Mouse (Mus musculus) hematopoietic stem cell, adult 5-6 weeks (primary cell): Measurements from ENCODE around the gene Rrm2. TPM values are rescaled to one million over a fixed set of nuclear protein-coding genes. Genes with fewer than 3 reads are reported as not detected.
"Not testable (repeated sequence)": the region's sequence is repeated elsewhere in the genome, so short reads cannot be mapped to it uniquely, and the experiment has no call there.

Experiments
- ATAC-seq, 2 experiments: fragments of 125-278 bp in 1 of 2; replicated peaks in 1 of 2; 2 replicates each; pipeline ENCODE4 v1.8.0; 2016 to 2017; ENCODE audit warnings: inconsistent platforms in 2 of 2, mild to moderate bottlenecking in 2 of 2, moderate number of reproducible peaks in 2 of 2, low read depth in 1 of 2, moderate TSS enrichment in 1 of 2; ENCODE audit not compliant: low FRiP score in 2 of 2, poor library complexity in 2 of 2, severe bottlenecking in 2 of 2, insufficient read depth in 1 of 2, low TSS enrichment in 1 of 2
- total RNA-seq: library from RNA; stranded (forward); fragments of 172-1452, 232-1000 nt; gene quantifications from 2 replicates; pipeline ENCODE4 v1.2.3, GENCODE M21; 2017

Rrm2 gene
- total RNA-seq, 1 experiment from 2014 or later, result 69.3 TPM

DNA sequence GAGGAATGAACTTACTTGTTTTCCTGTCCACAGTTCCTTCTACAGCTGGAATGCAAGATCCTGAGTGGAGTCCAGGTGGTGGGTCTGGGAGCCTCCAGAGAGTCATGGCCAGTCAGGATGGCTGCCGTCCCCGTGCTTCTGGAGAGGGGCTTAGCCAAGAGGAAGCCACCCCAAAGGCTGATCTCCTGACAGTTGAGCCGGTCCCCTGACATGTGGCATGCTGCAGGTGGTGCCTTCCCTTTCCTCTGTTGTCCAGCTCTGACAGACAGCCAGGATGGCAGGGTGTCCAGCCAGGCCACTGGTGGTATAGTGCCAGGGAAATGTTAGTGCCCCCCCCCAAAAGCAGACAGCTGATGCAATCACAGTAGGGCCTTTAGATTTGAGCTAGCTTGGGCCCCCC is 9.5 kb upstream of the Rrm2 start:
- no peak for ATAC-seq

GRCm38 (mm10) chr12:24699578-24699977 is 8.5 kb upstream of the Rrm2 start:
- no peak for ATAC-seq

GRCm38 (mm10) chr12:24701621-24702020 is 6.4 kb upstream of the Rrm2 start:
- not testable (repeated sequence) for ATAC-seq

DNA sequence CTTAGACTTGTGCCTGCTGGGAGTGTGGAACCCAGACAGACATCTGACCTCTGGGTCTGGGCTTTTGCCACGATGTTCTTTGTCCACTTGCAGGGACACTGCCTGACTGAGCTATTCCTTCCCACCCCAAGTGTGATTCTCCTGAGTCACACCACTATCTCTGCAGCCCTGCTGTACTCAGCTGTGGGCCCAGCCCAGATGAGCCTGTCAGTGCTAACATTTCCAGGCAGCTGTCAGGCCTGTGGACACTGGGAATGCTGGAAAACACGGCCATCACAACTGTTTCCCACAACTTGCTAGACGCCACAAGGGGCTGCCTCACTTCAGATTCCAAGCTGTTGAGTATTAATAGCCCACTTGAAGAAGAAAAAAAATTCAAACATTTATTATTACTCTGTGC is 5.0 kb upstream of the Rrm2 start:
- ATAC-seq, result no peak

DNA sequence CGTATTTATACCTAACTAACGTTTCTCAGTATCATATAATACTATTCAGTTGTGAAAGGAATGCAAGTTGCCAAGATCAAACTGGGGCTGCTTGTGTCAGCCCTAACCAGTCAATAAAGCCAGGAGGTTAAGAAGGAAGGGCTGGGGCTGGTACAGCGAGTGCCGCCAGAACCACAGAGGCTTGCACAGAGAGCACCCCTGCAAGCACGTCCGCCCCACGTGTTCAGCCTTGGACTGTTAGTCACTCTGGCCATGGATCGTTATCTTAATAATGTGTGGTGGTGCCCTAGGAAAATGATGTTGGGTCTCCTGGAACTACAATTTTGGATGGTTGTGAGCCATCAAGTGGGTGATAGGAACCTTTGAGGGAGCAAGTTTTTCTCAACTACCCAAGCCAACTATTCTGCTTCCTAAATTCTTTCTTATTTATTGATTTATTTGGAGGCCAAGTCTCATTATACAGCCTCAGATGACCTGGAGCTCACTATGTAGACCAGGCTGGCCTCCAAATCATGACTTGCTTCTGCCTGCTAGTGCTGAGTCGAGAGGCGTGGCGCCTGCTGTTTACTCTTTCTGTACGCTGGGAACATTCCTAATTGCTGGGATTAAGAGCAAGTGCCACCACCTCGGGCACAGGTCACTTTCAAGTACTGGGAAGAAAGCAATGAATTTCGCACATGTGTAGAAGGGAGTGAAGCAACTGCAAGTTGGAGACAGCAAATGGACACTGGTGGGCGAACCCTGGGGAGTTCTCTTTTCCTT is 2.4 kb upstream of the Rrm2 start:
- no peak for ATAC-seq

DNA sequence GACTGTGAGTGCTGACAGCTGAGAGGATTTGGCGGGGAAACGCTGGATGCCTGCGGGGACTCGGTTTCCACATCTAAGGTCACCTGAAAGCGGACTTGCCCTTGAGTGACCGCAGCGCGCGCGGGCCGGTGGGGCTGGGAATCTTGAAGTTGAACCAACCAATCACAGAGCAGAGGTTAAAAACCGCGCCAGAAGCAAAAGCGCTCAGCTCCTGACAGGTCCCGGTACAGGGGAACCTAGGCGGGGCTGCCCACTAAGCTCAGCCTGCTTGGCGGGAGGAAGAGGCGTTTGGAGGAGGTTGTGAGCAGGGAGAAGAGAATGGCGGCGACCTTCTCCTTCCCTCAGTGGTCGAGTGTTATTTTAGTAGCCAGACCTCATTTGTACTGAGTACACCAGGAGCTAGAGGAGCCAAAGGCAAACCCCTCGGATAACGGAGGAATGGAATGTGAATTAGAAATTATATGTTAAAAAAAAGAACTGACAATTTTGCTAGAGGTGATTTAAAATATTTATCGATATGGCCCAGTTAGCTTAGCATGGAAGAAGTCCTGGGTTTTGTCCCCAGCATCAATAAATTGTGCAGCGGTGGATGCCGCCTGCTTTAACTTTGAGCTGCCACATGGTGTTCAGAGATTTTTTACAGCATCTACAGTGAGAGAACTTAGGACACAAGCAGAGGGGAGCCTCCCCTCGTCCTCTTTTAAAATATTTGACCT is 1.1 kb upstream of the Rrm2 start:
- ATAC-seq, result peak; percentile 29 to 50

- ATAC-seq, result no peak
Measured at GRCm38 (mm10) chr12:24707480-24707802, 600 bp upstream of the Rrm2 start.

- ATAC-seq, result no peak
Measured at GRCm38 (mm10) chr12:24708824-24709218, 780 bp downstream of the Rrm2 start.

GRCm38 (mm10) chr12:24709409-24709808 is 1.4 kb downstream of the Rrm2 start:
- ATAC-seq, result peak in 1 of 2 experiments; percentile 18; a peak in 1 of 4 replicates

GRCm38 (mm10) chr12:24709831-24710508 is 1.9 kb downstream of the Rrm2 start:
- ATAC-seq, result peak; percentile 43 to 47; a peak in 3 of 4 replicates

GRCm38 (mm10) chr12:24710672-24711071 is 2.6 kb downstream of the Rrm2 start:
- ATAC-seq, result no peak

DNA sequence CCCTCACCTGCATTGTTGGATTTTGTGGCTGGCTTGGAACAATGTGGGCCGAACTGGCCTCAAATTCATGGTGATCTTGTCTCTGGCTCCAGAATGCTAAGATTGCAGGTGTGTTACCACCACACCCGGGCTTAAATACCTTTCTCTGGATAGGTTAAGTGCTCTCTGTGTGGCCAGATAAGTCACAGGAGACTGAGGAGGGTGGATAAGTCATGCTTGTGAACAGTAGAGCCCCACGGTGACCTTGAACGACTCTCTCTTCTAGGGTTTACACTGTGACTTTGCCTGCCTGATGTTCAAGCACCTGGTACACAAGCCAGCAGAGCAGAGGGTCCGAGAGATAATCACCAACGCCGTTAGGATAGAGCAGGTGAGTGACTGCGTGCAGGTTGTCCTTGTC is 4.4 kb downstream of the Rrm2 start:
- ATAC-seq, result no peak

- ATAC-seq, result no peak
Measured at GRCm38 (mm10) chr12:24714579-24715255, 6.7 kb downstream of the Rrm2 start.

DNA sequence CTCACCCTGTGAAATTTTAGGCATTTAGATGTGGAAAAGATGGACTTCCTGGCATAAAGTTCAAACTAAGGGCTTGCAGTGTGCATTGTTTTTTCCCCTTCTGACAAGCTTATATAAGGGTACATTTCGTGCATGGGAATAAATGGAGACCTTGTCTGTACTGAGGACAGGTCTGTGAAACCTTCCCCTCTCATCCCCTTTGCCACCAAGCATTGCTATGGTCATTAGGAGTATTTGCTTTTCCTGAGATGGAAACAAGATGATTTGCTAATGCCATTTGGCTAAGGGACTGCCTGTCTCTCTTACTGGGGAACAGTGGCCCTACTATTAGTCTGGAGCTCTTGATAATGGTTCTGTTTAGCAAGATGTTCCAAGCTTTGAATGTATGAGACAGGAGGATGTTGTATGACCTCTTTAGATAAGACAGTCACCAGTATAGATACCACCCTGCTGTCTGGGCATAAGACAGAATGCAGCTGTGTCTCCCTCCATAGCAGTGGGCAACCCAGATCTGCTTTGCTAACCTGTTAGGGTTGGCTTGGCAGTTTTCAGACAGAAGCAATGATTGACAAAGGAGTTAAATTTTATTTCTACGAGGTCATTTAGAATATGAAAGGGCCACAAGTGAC is 7.3 kb downstream of the Rrm2 start:
- 0 out of 4 replicates have a peak, but pooled peaks of 1 of the 2 experiments have one; percentile 3 for ATAC-seq

- ATAC-seq, result peak; percentile 76 to 85
Measured at GRCm38 (mm10) chr12:24716721-24717301, 8.8 kb downstream of the Rrm2 start.

- ATAC-seq, result peak in 1 of 2 experiments; percentile 45; a peak in 1 of 4 replicates
Measured at GRCm38 (mm10) chr12:24723434-24723833, 15.4 kb downstream of the Rrm2 start.

- peak in 1 of 2 experiments; percentile 7; a peak in 3 of 4 replicates for ATAC-seq
Measured at GRCm38 (mm10) chr12:24723859-24724258, 15.8 kb downstream of the Rrm2 start.
